Mouse (Mus musculus) 3T3-L1 (cell line): ENCODE data around the gene Hnrnph3.

ENCODE experiments used
- DNase-seq: peaks from one replicate; pipeline ENCODE4 v3.0.0-alpha.2; 2015; ENCODE audit warnings: low read depth, low spot score

Hnrnph3 gene

DNA sequence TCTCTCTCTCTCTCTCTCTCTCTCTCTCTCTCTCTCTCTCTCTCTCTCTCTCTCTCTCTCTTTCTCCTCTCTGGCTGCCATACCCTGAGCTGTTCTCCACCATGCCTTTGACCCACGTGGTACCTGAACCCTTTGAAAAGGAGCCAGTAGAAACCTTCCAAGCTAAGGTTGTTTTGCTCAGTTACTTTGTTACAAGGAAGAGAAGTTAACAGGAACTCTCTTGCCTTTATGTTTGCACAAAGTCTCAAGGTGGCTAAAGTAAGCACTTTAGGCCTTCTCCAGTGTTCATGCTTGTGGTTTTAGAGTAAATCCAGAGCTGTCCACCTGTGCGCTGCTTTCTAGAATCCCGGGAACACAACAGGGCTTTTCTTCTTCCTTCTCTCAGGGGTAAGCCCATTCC is 8.2 kb upstream of the Hnrnph3 start:
- DNase-seq = no peak

DNA sequence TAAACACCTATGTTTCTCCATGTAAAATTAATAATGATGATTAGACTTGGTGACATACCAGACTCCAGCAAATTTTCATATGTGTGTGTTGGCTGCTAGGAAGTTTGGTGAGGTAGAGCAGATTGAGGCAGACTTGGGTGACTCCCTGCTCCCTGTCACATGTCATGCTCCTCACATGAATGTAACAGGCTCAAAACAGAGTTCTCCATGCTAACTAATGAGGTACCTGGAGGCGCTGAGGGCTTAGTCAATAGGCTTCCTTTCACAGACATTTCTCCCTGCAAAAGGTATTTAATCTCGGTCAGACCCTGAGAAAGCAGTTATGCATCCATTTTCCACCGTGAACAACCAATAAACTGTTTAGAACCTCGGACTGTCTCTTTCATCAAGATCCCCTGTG is 4.4 kb upstream of the Hnrnph3 start:
- no peak for DNase-seq

DNA sequence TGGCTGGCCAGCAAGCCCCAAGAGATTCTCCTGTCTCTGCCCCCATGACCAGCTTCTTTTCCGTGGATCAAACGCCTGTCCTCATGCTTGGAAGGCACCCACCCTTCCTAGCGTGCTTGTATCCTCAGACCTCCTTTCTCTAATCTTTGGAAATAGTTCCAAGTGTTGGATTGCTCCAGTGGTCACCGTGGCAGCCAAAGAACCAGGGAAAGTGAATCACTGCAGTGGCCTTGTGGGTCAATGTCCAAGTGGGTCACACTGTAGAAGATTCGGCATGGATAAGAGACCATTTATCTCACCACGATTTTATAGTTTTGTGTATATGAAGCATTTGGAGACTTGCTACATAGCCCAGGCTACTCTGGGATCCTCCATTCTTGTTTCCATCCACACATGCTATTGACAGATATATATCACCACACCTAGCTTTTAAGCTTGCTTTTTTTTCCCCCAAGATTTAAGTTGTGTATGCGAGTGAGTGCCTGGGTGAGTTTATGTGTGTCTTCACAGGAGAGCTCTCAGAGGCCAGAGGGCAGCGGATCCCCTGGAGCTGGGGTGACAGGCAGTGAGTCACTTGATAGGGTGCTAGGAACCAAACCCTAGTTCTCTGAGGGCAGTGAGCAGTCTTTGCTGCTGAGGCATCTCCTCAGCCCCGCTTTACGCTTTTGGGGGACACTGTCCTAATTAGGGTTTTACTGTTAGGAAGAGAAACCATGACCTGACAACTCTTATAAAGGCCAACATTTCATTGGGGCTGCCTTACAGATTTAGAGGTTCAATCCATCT is 3.6 kb upstream of the Hnrnph3 start:
- no peak for DNase-seq

- no peak for DNase-seq
Measured at GRCm38 (mm10) chr10:63026795-63027160, 2.8 kb upstream of the Hnrnph3 start.

DNA sequence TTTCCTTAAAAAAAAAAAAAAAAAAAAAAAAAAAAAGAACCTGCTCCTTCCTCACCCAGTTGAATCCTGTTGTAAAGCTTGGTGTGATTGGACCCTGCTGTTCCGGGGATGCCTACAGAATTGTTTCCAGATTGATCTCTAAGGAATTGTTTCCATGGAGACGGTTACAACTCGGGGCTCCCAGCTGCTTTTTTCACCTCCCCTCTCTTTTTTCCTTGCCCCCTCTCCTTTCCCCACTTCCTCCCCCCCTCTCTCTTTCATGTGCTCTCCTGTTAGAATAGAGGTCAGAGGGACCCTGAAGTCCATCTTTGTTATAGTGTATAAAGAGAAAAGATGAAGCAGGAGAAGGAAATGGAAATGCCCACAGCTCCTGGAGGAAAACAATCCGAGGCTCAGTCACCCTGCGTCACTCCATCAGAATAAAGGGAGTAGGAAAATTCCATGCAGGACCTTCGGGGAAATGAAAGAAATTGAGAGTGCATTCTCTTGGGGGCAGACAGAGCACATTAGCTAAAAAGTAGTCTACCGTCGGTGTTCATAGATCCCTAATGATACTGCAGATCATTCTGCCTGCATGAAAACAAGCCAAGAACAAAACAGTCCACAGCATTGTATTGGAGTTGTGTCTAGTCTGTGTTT is 2.3 kb upstream of the Hnrnph3 start:
- no peak for DNase-seq

DNA sequence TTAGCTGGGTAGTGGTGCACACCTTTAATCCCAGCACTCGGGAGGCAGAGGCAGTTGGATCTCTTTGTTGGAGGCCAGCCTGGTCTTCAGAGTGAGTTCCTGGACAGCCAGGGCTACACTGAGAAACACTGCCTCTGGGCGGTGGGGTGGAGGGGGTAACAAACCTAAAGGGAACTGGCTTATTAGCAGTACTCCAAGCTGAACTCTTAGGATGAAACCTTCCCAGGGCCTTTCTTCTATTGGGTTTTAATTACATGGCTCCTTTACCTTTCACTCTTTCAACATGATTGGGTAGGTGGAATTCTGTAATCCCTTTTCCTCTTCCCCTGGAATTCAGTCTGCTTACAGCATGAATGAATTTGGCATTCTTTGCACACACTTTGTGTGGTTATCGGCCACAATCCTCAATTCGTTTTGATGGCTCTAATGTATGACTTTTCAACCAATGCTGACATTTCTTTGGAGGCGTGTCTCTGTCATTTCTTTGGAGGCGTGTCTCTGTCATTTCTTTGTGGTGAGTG is 1.5 kb upstream of the Hnrnph3 start:
- DNase-seq = no peak

DNA sequence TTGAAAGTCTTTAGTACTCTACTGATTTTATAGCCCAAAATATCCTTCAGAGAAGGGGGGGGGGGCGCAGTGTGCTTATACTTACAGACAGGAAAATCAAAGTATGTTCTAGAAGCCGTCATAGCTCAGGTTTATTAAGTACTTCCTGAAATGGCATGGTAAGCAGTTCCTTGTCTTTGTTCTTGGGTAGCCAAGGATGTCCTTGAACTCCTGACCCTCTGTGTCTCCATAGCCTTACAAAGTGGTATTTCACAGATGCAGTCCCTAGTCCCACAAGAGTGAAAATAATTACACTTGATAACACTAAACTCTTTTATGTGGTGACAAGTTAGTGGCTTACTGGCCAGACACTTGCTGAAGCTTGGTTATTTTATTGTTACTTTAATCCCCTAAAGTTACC is 999 bp upstream of the Hnrnph3 start:
- peak; percentile 36 for DNase-seq

DNA sequence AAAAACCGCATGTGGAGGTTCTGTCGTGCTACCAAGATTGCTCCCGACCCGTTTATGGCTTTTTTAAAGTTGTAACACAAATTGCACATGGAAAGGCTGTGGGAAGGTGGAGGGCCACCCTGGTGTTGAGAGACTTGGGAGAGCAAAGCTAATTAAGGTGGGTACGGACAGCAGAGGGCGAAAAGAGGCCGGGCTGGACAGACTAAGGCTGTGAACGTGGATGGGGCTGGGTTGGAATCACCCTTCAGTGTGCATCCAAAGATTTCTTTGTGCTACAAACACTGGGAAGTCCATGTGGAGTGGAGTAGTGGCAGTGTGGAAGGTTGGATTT is 528 bp upstream of the Hnrnph3 start:
- DNase-seq = peak; percentile 80

DNA sequence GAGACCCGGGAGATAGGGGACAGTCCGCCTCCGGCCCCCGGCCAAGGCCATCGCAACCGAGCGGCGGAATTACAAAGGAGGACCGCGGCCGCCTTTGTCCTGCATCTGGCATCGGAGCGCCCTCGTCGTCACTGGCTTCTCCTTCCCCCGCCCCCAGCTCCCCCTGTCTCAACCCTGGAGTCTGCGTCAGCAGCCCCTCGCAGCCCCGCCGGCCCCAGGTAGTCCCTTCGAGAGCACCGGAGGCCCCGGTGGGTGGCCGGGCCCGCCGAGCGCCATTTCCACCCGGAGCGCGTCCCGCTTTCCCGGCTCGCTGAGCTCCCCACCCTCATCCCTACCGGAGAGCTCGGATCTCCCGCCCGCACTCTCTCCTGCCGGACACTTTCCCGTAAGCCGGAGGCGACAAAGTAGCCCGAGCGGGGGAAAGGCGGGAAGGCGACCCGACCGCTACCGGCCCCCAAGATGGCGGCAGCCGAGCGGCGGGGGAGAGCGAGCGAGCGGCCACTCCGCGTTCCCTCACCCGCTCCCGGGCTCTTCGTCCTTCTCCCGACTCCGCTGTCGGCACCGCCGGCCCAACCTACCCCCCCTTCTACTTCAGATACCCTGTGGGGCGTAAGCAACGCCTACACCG is 782 bp downstream of the Hnrnph3 start:
- DNase-seq = peak; percentile 55

DNA sequence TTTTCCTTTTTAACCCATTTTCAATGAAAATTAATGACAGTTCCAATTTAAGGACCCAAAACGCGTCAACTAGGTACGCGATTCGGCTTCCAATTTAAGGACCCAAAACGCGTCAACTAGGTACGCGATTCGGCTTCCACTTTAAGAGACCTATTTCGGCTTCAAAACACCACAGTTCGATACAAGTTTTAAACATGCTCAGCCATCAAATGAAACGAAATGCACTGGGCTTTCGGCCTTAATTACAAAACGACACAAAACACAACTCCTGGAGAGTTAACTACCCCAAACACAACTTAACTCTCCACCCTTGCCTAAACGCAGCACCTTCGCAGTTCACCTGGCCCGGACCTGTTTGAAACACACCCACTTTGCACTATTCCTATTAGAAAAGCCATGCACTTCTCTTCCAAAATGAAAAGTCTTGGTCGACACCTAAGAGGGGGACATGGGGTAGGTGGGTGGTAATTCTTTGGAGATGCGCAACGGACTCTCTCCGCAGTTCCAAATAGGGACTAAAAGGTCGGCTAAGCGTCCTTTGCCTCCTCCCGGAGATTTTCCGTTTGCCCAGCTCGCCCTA is 1.4 kb downstream of the Hnrnph3 start:
- peak; percentile 18 for DNase-seq

DNA sequence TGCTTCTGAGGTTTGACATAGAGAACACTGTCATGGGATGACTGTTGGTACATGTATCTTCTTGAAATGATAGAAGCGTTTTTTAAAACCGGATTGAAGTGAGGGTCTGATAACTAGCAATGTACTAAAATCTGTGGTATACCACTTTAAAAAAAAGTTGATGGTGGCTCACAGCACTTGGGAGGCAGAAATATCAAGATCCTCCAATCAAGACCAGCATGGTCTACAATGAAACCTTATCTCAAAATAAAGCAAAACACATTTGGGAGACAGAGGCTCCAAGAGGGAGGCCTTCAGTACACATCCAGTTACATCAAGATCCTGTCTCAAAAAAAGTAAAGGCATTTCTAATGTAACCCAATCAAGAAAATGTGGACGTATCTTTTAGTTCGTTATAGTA is 2.3 kb downstream of the Hnrnph3 start:
- DNase-seq = peak; percentile 38

GRCm38 (mm10) chr10:63019304-63019703 is 4.7 kb downstream of the Hnrnph3 start:
- no peak for DNase-seq

DNA sequence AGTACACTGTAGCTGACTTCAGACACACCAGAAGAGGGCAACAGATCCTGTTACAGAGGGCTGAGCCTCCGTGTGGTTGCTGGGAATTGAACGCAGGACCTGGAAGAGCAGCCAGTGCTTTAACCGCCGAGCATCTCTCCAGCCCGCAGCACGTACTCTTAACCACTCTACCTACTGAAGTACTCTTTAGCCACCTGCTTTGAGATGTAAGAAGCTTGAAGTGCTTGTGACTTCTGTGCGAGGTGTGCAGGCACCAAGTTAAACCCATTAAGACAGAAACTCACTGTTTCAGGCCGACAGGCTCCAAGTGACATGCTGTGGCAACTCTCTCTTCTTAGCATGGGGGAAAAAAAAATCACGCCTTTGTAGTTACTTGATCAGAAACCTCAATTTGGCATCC is 9.8 kb downstream of the Hnrnph3 start:
- no peak for DNase-seq

DNA sequence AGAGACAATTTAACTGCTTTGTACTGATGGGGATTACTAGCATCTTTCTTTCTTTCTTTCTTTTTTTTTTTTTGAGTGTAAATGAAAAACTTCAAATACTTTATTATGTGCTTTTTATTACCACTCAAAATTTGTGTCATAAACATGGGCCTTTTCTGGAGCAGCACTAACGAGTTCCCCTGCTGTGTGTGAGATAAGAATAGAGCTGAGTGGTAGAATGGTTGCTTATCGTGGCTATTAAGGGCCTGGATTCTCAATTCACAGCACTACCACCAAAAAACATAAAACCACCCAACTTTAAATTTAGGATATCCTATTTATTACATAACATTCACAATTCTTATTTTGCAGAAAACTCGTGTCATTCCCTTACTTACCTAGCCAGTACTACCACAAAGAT is 10.5 kb downstream of the Hnrnph3 start:
- no peak for DNase-seq

GRCm38 (mm10) chr10:63011556-63011955 is 12.5 kb downstream of the Hnrnph3 start:
- DNase-seq = no peak

DNA sequence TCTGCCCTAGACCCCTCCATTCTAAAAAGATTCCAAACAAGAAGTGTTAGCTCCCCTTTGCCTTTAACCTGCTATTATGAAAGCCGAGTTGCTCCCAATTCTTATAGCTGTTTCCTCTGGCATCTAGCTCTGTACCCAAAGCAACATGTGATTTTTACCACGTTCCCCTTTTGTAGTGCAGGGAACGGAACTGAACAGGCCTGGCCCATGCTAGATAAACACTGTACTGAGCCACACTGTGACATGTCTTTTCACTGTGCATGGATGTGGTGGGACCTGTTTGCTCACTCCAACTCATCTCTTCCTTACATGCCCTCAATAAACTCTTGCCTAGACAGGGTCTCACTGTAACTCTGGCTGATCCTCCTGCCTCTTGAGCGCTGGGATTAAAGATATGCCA is 13.7 kb downstream of the Hnrnph3 start:
- no peak for DNase-seq

GRCm38 (mm10) chr10:63008193-63008592 is 15.8 kb downstream of the Hnrnph3 start:
- peak; percentile 72 for DNase-seq

GRCm38 (mm10) chr10:63004556-63004955 is 19.5 kb downstream of the Hnrnph3 start:
- no peak for DNase-seq

DNA sequence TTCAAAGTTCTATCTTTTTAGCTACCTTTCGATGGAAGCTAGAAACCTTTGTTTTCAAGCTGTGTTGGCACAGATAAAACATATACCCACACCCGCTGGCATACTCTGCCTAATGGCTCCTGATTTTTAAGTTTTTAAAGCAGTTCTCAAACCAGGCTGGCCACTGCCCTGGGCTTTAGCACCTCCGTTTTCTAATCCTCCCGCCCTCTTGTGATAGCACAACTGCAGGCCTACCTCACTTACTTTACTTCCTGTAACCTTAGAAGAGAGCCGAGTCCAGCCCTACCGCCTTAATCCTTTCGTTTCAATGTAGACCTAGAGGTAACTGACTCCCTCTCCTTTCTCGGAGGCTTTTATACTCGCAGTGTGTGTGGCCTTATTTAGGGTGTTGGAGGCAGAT is 20.8 kb downstream of the Hnrnph3 start:
- no peak for DNase-seq

DNA sequence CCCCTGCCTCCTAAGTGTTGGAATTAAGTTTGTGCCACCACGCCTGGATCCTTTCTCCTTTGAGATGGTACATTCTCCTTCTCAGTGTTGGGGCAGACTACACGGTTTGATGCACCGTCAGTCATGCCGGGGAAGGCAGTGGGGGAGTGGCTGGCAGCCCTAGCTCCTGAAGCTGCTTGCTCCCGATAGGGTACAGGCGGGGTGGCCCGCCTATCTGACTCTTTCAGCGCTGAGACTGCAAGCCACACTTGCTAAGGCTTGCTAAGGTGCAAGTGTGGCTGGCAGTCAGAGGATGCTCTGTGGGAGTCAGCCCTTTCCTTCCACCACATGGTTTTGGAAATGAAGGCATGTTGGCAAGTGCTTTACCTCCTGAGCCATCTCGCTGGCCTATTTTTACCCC is 23.4 kb downstream of the Hnrnph3 start:
- DNase-seq = no peak

- no peak for DNase-seq
Measured at GRCm38 (mm10) chr10:62993991-62994390, 30.0 kb downstream of the Hnrnph3 start.

- DNase-seq = no peak
Measured at GRCm38 (mm10) chr10:62990636-62991035, 33.4 kb downstream of the Hnrnph3 start.

DNA sequence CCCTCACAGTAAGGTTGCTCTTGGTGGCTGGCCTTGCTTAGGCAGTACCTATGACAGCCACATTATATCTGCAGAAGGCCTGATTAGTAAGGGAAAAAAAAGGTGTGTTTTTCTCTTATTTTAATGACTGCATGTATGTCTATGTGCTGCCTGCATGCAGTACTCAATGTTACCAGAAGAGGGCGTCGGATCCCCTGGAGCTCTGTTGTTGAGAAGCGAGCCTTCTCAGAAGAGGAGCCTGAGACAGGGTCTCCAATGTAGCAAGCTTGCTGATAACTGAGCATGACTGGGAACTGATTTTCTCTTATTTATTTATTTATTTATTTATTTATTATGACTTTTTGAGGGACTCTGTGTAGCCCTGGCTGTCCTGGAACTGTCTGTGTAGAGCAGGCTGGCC is 36.7 kb downstream of the Hnrnph3 start:
- peak; percentile 25 for DNase-seq
